Mouse (Mus musculus): ENCODE measurements around the gene Nav1.

- TF ChIP-seq CTCF (IDR thresholded peaks at IDR 0.05; ENCODE audit: extremely low read depth, insufficient read depth, insufficient read length, insufficient replicate concordance) (no peak), POLR2A (IDR thresholded peaks at IDR 0.05; ENCODE audit: low read depth, low read length) (no peak)
These were observed 89.6 kb downstream of the Nav1 start for GRCm38 (mm10) chr1:135517469-135517868.
